Mouse (Mus musculus) monocyte, adult 59 days (primary cell): ENCODE measurements around the gene Rpsa. TPM values are rescaled to one million over a fixed set of nuclear protein-coding genes. Genes with fewer than 3 reads are reported as not detected.

ENCODE experiments used
- total RNA-seq, 2 experiments: library from RNA; stranded (reverse); gene quantifications; one replicate each; pipeline ENCODE4 v1.2.4; 2023

Rpsa gene
- total RNA-seq = 1,000 to 10,000 TPM; 1,179 to 1,199 TPM

DNA sequence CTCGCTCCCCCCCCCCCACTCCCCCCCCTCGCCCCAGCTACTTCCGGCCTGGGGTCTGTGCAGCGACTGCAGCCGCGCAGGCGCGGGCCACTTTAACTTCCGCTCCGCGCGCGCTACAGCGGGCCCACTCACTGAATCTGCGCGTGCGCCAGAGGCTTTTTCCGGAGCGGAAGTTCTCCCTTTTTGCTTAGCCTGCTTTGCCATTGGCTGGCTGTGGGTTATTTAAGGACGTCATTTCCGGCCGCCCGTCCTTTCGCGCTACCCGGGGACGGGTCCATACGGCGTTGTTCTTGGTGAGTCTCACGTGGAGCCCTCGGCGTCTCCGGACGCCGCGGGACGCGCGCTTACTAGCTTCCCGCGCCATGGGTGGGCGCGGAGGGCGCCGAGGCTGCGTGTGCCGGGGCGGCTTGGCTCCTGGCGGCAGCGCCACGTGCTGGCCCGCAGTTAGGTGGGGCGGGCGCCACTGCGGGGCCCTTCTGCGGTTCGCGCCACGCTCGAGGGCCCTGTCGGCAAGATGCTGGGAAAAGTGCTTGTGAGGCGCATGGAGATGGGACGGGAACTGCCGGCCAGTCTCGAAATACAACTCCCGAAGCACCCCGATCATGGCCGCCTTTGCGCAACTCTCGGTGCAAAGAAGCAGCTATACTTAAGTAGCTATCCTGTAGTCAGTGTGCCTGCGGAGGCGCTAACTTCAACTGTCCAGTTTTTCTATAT lies at the start of gene Rpsa:
Gene Rpsa, plus strand, starts transcription at position 152 of the 714 bp plus-strand sequence.

GRCm38 (mm10) chr9:120091696-120092238 lies 35.7 kb upstream of the Rpsa start, which contains the start of gene Ccr8:
Gene Ccr8 (plus strand): TSS chr9:120092114.

GRCm38 (mm10) chr9:120110211-120111018 lies 17.1 kb upstream of the Rpsa start, which contains the start of gene Slc25a38:
Gene Slc25a38 (plus strand): TSS chr9:120110374.

GRCm38 (mm10) chr9:120149222-120149828 lies 21.8 kb downstream of the Rpsa start, which contains the start of gene Mobp:
Gene Mobp (plus strand): TSS chr9:120149707.

Other genes starting within 250 kb of the Rpsa start
- 10 to 100 TPM; 48.1 to 56.3 TPM for gene Wdr48, start 232.8 kb upstream of the Rpsa start, total RNA-seq
- gene Gorasp1, start 190.1 kb upstream of the Rpsa start, total RNA-seq = 10 to 100 TPM in 1 of 2 experiments, 1 to 10 TPM in 1; 6.8 to 10.9 TPM
- under 1 TPM in 1 of 2 experiments, not detected in 1; 0.15 TPM for gene Ttc21a, start 190.1 kb upstream of the Rpsa start, total RNA-seq
- 100 to 1,000 TPM; 118 to 123 TPM for gene Csrnp1, start 143.0 kb upstream of the Rpsa start, total RNA-seq
- gene Xirp1, start 104.1 kb upstream of the Rpsa start, total RNA-seq = 1 to 10 TPM in 1 of 2 experiments, under 1 TPM in 1; 0.63 to 2.8 TPM
- 100 to 1,000 TPM; 261 to 284 TPM for gene Cx3cr1, start 57.8 kb upstream of the Rpsa start, total RNA-seq
- not detected for gene Ccr8, start 35.6 kb upstream of the Rpsa start, total RNA-seq
- 10 to 100 TPM; 44.8 to 50.3 TPM for gene Slc25a38, start 17.3 kb upstream of the Rpsa start, total RNA-seq
- not detected for gene Mobp, start 22.0 kb downstream of the Rpsa start, total RNA-seq
- gene Myrip, start 173.8 kb downstream of the Rpsa start, total RNA-seq = not detected